Mouse (Mus musculus) kidney, adult 9 months (tissue): ENCODE measurements at regions not wholly inside any gene's neighbourhood (a gene's known extent, or its start where the extent isn't known, plus 50 kb on each side); places are given as distances from the start of the nearest gene placed in this dataset.

Experiments used
- DNase-seq: peaks from one replicate; pipeline ENCODE4 v3.0.0; 2022

- DNase-seq = no peak
These were observed 1184.2 kb downstream of the 4930447A16Rik start for GRCm38 (mm10) chr15:38609522-38609921.
